Mouse (Mus musculus) pancreas, adult 10 weeks (tissue): ENCODE results near the gene Rnf212. TPM values are rescaled to one million over a fixed set of nuclear protein-coding genes. Genes with fewer than 3 reads are reported as not detected.

ENCODE experiments used
- polyA plus RNA-seq: library from polyadenylated mRNA; stranded (reverse); fragments of 350-450 nt; fragmentation: Illumina TruSeq; extraction: RNeasy Lipid Tissue Mini Kit (QIAGEN cat#74804); gene quantifications from one replicate; pipeline ENCODE4 v1.2.3, GENCODE M21; 2015; ENCODE audit warnings: low read depth, low replicate concordance; ENCODE audit not compliant: insufficient read depth

The Rnf212 gene
- 11.1 TPM for polyA plus RNA-seq

GRCm38 (mm10) chr5:108774630-108775306 lies at the start of gene Rnf212:
Rnf212 (minus strand) TSS chr5:108774982.

GRCm38 (mm10) chr5:108808750-108809149 lies 34.0 kb upstream of the Rnf212 start, which contains the start of gene Vmn2r8:
Vmn2r8 (minus strand) TSS chr5:108808850.

GRCm38 (mm10) chr5:108795263-108795662 lies 20.5 kb upstream of the Rnf212 start, which contains the start of gene Tmed11:
Tmed11 (minus strand) TSS chr5:108795363.

GRCm38 (mm10) chr5:108692271-108692670 lies 82.5 kb downstream of the Rnf212 start, which contains the start of gene Fgfrl1:
Fgfrl1 (plus strand) TSS chr5:108692382.

Other genes with a start within 250 kb of the Rnf212 start
- 0.50 TPM for gene Cplx1, start 225.0 kb downstream of the Rnf212 start, polyA plus RNA-seq
- 18.7 TPM for gene Gak, start 145.2 kb downstream of the Rnf212 start, polyA plus RNA-seq
- gene Tmem175, start 145.2 kb downstream of the Rnf212 start, polyA plus RNA-seq, result 4.6 TPM
- 6.5 TPM for gene Idua, start 114.7 kb downstream of the Rnf212 start, polyA plus RNA-seq
- gene Dgkq, start 105.3 kb downstream of the Rnf212 start, polyA plus RNA-seq, result 5.6 TPM
- not detected for gene Slc26a1, start 99.4 kb downstream of the Rnf212 start, polyA plus RNA-seq
- gene Fgfrl1, start 82.6 kb downstream of the Rnf212 start, polyA plus RNA-seq, result 2.8 TPM
- gene Tmed11, start 20.4 kb upstream of the Rnf212 start, polyA plus RNA-seq, result 76.2 TPM
- 0.33 TPM for gene Vmn2r8, start 33.9 kb upstream of the Rnf212 start, polyA plus RNA-seq
- gene Vmn2r9, start 77.6 kb upstream of the Rnf212 start, polyA plus RNA-seq, result not detected
- gene Vmn2r10, start 231.5 kb upstream of the Rnf212 start, polyA plus RNA-seq, result not detected